Mouse (Mus musculus) cerebellum, postnatal 36 days (tissue): ENCODE measurements at regions not wholly inside any gene's neighbourhood (a gene's known extent, or its start where the extent isn't known, plus 50 kb on each side); places are given as distances from the start of the nearest gene placed in this dataset.

ENCODE experiments used
- DNase-seq, 2 experiments: peaks; one replicate each; pipeline ENCODE4 v3.0.0; 2021 to 2022; ENCODE audit warnings: mixed read lengths in 2 of 2

DNA sequence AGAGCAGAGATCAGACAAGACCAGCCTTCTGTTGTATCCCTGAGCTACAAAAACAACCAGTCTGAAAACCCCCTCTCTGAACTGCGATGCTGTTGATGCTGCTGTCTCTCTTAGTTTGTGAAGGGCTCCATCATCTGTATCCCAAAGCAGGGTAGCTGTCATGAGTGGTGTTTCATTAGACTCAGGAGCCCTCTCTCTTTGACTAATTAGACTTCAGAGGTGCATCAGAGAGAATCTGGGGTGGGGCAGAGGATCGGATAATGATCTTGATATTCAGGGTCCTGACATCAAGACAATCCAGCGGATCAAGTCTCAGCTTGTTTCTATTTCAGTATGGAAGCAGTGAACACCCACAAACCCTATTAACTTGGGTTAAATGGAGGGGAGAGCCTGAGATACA lies 70.6 kb upstream of the Slc24a4 start:
- no peak for DNase-seq

DNA sequence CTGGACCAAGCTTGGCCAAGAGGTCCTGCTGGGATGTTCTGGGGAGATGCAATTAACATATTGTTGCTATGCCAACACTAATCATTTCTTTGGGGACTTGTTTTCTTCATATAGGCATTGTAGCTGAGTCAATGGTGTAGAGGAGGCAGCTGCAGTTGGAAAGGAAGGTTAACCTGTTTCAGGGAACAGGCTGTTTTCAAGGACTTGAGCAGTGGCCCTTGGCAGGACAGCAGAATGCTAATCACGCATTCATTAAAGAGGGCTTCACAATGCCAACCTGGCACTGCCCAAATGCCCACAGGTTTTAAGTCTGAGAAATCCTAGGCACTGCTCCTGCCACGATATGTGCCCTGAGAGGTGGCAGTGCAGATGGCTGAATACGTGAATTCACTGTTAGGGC lies 70.1 kb upstream of the Slc24a4 start:
- peak; percentile 42 to 47 for DNase-seq

GRCm38 (mm10) chr12:102061096-102061495 lies 67.4 kb upstream of the Slc24a4 start:
- DNase-seq = no peak

DNA sequence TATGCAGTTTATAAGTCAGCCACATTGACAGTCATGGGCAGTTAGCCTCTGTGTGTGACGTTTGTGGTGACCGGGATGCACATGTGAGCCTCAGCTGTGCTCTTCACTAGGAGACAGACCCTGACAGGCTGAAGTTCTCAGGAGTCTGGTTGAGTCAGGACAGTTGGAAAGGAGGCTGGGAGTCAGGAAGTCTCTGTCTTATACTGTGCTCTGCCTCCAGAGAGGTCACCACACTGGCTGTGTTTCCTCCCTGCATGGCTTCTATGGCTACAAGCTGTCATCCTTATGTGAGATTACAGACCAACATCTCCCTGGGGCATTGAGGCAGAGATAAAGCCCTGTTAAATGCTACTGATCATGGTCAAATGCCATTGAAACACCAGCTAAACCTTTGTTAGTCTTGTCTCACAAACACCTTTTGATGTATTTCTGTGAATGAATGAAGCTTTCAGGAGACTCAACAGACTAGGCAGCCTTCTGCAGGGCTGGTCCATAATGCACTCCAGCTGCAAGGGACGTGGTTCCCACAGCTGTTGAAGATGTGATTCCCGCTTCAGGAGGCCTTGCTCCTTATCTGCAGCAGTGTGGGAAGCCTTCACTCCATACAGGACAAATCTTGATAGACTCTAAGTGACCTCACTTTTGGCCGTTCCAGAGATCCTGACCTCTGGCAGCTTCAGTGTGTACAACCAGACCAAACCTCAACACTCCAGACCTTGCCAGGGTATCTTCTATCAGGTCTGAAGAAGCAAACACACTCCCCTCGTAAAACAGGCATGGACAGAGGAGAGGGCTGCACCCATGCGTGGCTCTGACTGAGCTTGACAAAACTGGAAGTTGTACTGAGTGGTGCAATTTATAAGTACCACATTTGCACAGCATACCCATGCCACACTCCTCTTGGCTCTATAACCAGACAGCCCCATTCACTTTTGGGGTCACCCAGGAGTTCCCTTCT lies 66.6 kb upstream of the Slc24a4 start:
- DNase-seq = no peak

- DNase-seq = no peak
Observed at GRCm38 (mm10) chr12:102062648-102063047, 65.9 kb upstream of the Slc24a4 start.

DNA sequence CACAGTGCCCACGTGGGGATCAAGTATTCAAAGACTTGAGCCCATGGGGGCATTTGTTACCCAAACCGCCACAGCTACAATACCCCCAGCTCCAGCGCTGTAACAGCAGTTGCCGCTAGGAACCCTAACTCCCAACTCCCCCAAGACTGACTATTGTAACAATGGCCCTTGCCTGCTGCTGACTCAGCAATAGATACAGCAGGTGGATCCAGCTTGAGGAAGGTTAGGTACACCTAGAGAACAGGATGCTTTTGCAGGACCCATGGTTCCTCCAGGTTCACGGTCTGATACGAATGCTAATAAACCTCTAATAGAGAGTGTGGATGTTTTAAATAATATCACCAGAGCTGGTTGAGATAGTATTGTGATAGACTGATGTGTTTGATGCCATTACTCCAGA lies 65.3 kb upstream of the Slc24a4 start:
- DNase-seq = no peak

GRCm38 (mm10) chr12:102064710-102065325 lies 63.7 kb upstream of the Slc24a4 start:
- no peak for DNase-seq

- no peak for DNase-seq
Observed at GRCm38 (mm10) chr12:102067685-102068084, 60.8 kb upstream of the Slc24a4 start.

- no peak for DNase-seq
Observed at GRCm38 (mm10) chr12:102069521-102070201, 58.9 kb upstream of the Slc24a4 start.

GRCm38 (mm10) chr12:102071888-102072619 lies 56.5 kb upstream of the Slc24a4 start:
- DNase-seq = no peak

DNA sequence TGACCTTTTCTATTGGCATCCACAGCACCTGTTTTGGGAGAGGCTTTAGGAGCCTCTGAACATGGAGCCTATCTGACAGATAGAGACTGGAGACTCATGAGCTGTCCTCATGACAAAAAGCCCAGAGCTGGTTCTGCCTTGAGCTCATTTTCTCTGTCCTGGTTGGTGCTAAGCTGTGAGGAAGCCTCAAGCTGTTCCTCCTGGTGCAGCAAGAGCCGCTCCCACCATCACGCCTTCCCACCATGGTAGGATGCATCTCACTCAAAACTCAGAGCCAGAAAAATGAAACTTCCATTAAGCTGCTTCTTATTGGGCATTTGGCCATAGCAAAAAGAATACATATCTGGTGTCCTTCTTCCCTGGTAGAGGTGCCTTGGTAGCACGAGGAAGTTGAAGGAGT lies 55.0 kb upstream of the Slc24a4 start:
- DNase-seq = no peak

DNA sequence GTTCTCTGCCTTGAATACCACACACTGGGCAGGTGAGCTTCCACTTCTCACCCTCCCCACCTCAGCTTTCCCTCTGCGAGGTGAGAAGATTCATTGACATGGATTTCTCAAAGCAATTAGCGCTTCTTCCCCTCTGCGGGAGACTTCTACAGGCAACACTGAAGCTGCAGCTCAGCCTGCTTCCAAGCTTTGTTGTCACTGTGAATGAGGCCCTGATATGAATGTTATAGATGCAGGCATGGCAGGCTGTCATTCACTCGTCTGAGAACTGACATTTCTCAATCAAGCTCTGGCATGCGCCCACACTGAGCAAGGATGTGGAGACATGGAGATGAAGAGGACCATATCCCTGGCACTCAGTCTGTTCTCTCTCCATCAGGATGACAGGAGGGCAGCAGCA lies 52.2 kb upstream of the Slc24a4 start:
- DNase-seq = no peak
